Mouse (Mus musculus): ENCODE results near the gene Kcnd3. TPM values are rescaled to one million over a fixed set of nuclear protein-coding genes. Genes with fewer than 3 reads are reported as not detected.

The Kcnd3 gene
- 0.20 and 0.29 TPM in 2 replicates for polyA plus RNA-seq (2015; fragmentation: Nextera tagmentation; extraction: Ambion mirVana)

- 3% methylated on average over 62 of the region's 98 CpGs for WGBS
- Histone ChIP-seq H3K27ac (no peak within 1 kb of the TSS), H3K9ac (peak within 1 kb of the TSS; percentile 46), H3K27me3 (peaks cover 98% of the 10 kb centered on the region), H3K9me3 (no peaks in the 10 kb centered on the region), H3K4me1 (peaks cover 24% of the 10 kb centered on the region; the same call in 1 of the 2 replicates), H3K36me3 (no peaks in the 10 kb centered on the region), H3K4me3 (peak within 1 kb of the TSS; percentile 58), H3K4me2 (peak within 1 kb of the TSS; percentile 97)
- peak; percentile 56; the same call in 1 of the 2 replicates for ATAC-seq (ENCODE audit: borderline replicate concordance, extremely low read depth, low FRiP score, low TSS enrichment)
Measured at GRCm38 (mm10) chr3:105451627-105452555, at the start of gene Kcnd3. Kcnd3 (plus strand) TSS chr3:105452330.

- WGBS: 23% methylated on average over 5 of the region's 5 CpGs
- peak; percentile 21; the same call in 1 of the 2 replicates for ATAC-seq (ENCODE audit: borderline replicate concordance, extremely low read depth, low FRiP score, low TSS enrichment)
- Histone ChIP-seq H3K9ac (no peak overlapping the region), H3K9me3 (no peaks in the 10 kb centered on the region), H3K4me1 (peaks cover 9% of the 10 kb centered on the region), H3K4me3 (no peak overlapping the region), H3K4me2 (no peak overlapping the region), H3K36me3 (no peaks in the 10 kb centered on the region), H3K27ac (no peak overlapping the region), H3K27me3 (no peaks in the 10 kb centered on the region)
Measured at GRCm38 (mm10) chr3:105402676-105403075, 49.5 kb upstream of the Kcnd3 start.

GRCm38 (mm10) chr3:105403410-105404076 lies 48.6 kb upstream of the Kcnd3 start:
- 59% methylated on average over 5 of the region's 5 CpGs for WGBS
- Histone ChIP-seq H3K36me3 (no peaks in the 10 kb centered on the region), H3K27ac (no peak overlapping the region), H3K4me2 (no peak overlapping the region), H3K9ac (no peak overlapping the region), H3K4me3 (no peak overlapping the region), H3K9me3 (no peaks in the 10 kb centered on the region), H3K4me1 (peaks cover 9% of the 10 kb centered on the region; the same call in 1 of the 2 replicates), H3K27me3 (no peaks in the 10 kb centered on the region)
- ATAC-seq (ENCODE audit: borderline replicate concordance, extremely low read depth, low FRiP score, low TSS enrichment): no peak

GRCm38 (mm10) chr3:105404077-105404446 lies 48.1 kb upstream of the Kcnd3 start:
- H3K9me3 ChIP-seq: no peaks in the 10 kb centered on the region
- peak; percentile 23; the same call in 1 of the 2 replicates for ATAC-seq (ENCODE audit: borderline replicate concordance, extremely low read depth, low FRiP score, low TSS enrichment)
- no peak overlapping the region for H3K27ac ChIP-seq
- no peaks in the 10 kb centered on the region for H3K27me3 ChIP-seq
- H3K4me1 ChIP-seq: peaks cover 9% of the 10 kb centered on the region; the same call in 1 of the 2 replicates
- no peak overlapping the region for H3K4me2 ChIP-seq
- no peaks in the 10 kb centered on the region for H3K36me3 ChIP-seq
- WGBS: 20% methylated on average over 4 of the region's 4 CpGs
- no peak overlapping the region for H3K4me3 ChIP-seq
- H3K9ac ChIP-seq: no peak overlapping the region

DNA sequence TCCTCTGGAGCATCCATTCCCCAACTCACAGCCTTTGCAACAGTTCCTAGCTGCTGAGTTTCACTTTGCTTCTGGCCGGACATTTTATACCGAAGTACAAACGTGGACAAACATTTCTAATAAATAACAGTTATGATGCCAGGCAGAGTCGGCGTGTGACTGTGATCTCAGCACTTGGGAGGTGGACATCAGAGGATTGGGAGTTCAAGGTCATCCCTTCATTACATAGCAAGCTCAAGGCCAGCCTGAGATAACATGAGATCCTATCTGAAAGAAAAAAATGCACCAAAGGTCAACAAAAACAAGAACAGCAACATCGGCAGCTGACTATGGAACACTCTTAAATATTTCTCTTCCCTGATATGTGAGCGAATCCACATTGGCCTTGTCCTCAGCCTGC lies 46.6 kb upstream of the Kcnd3 start:
- H3K9ac ChIP-seq: no peak overlapping the region
- H3K4me1 ChIP-seq: peaks cover 9% of the 10 kb centered on the region; the same call in 1 of the 2 replicates
- no peak overlapping the region for H3K4me3 ChIP-seq
- 82% methylated on average over 7 of the region's 7 CpGs for WGBS
- H3K36me3 ChIP-seq: no peaks in the 10 kb centered on the region
- no peak overlapping the region for H3K27ac ChIP-seq
- no peak overlapping the region for H3K4me2 ChIP-seq
- no peaks in the 10 kb centered on the region for H3K27me3 ChIP-seq
- no peak for ATAC-seq (ENCODE audit: borderline replicate concordance, extremely low read depth, low FRiP score, low TSS enrichment)
- H3K9me3 ChIP-seq: no peaks in the 10 kb centered on the region

DNA sequence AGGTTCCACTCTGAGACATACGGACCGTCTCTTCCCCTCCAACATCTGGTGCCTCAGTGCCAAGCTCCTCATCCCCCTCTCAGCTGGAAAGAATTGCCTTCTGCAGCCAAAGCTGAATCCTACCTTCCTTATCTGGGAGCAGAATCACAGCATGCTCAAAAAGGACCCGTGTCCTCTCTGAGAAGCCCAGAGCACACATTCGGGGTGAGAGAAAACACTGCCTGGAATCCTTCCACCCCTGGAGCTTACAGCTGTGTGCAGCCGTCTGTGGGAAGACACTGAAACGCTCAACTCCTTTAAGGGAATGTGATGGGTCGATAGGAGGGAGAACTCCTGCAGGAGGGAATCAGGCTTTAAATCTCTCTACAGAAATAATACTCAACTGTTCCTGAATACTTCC lies 46.1 kb upstream of the Kcnd3 start:
- peak; percentile 37; the same call in 1 of the 2 replicates for ATAC-seq (ENCODE audit: borderline replicate concordance, extremely low read depth, low FRiP score, low TSS enrichment)
- H3K4me3 ChIP-seq: no peak overlapping the region
- no peaks in the 10 kb centered on the region for H3K36me3 ChIP-seq
- H3K9me3 ChIP-seq: no peaks in the 10 kb centered on the region
- WGBS: 41% methylated on average over 7 of the region's 7 CpGs
- H3K9ac ChIP-seq: no peak overlapping the region
- H3K4me1 ChIP-seq: peaks cover 9% of the 10 kb centered on the region; the same call in 1 of the 2 replicates
- no peak overlapping the region for H3K4me2 ChIP-seq
- no peak overlapping the region for H3K27ac ChIP-seq
- H3K27me3 ChIP-seq: no peaks in the 10 kb centered on the region

GRCm38 (mm10) chr3:105408211-105408610 lies 43.9 kb upstream of the Kcnd3 start:
- no peaks in the 10 kb centered on the region for H3K36me3 ChIP-seq
- no peaks in the 10 kb centered on the region for H3K9me3 ChIP-seq
- H3K4me2 ChIP-seq: no peak overlapping the region
- WGBS: 76% methylated on average over 3 of the region's 3 CpGs
- no peak for ATAC-seq (ENCODE audit: borderline replicate concordance, extremely low read depth, low FRiP score, low TSS enrichment)
- 0 out of 2 replicates have a peak, but pooled peaks cover 9% of the 10 kb centered on the region for H3K4me1 ChIP-seq
- H3K27me3 ChIP-seq: no peaks in the 10 kb centered on the region
- H3K9ac ChIP-seq: no peak overlapping the region
- H3K27ac ChIP-seq: no peak overlapping the region
- H3K4me3 ChIP-seq: no peak overlapping the region

GRCm38 (mm10) chr3:105410810-105411209 lies 41.3 kb upstream of the Kcnd3 start:
- ATAC-seq (ENCODE audit: borderline replicate concordance, extremely low read depth, low FRiP score, low TSS enrichment): no peak
- 0 out of 2 replicates have a peak, but pooled peaks cover 4% of the 10 kb centered on the region for H3K4me1 ChIP-seq
- H3K9me3 ChIP-seq: no peaks in the 10 kb centered on the region
- H3K27ac ChIP-seq: no peak overlapping the region
- H3K9ac ChIP-seq: no peak overlapping the region
- no peak overlapping the region for H3K4me2 ChIP-seq
- H3K4me3 ChIP-seq: no peak overlapping the region
- no peaks in the 10 kb centered on the region for H3K27me3 ChIP-seq
- H3K36me3 ChIP-seq: no peaks in the 10 kb centered on the region
- WGBS: 91% methylated on average over 5 of the region's 5 CpGs

- 79% methylated on average over 4 of the region's 4 CpGs for WGBS
- no peak overlapping the region for H3K4me2 ChIP-seq
- no peaks in the 10 kb centered on the region for H3K4me1 ChIP-seq
- no peak overlapping the region for H3K4me3 ChIP-seq
- no peak for ATAC-seq (ENCODE audit: borderline replicate concordance, extremely low read depth, low FRiP score, low TSS enrichment)
- no peak overlapping the region for H3K27ac ChIP-seq
- no peaks in the 10 kb centered on the region for H3K9me3 ChIP-seq
- no peaks in the 10 kb centered on the region for H3K36me3 ChIP-seq
- H3K9ac ChIP-seq: no peak overlapping the region
- H3K27me3 ChIP-seq: no peaks in the 10 kb centered on the region
Measured at GRCm38 (mm10) chr3:105411776-105412175, 40.4 kb upstream of the Kcnd3 start.

DNA sequence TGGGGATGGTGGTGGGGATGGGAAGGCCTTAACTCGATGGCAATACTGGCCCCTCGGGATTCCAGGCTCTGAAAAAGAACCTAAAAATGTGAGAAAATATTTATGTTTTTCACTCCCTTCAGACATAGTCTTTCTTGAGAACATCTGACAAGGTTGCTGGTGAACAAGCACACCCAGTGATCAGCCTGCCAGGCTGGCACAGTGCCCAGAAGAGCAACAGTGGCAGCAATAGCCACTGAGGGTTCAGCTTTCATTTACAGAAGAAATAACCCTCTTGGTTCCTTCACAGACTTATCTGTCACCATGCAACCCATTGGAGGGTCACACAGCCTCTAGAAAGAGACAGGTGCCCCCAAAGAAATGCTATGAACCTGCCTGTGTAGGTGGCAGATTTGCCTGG lies 39.9 kb upstream of the Kcnd3 start:
- Histone ChIP-seq H3K9me3 (no peaks in the 10 kb centered on the region), H3K9ac (no peak overlapping the region), H3K4me3 (no peak overlapping the region), H3K27me3 (no peaks in the 10 kb centered on the region), H3K36me3 (no peaks in the 10 kb centered on the region), H3K4me1 (no peaks in the 10 kb centered on the region), H3K4me2 (no peak overlapping the region), H3K27ac (no peak overlapping the region)
- ATAC-seq (ENCODE audit: borderline replicate concordance, extremely low read depth, low FRiP score, low TSS enrichment): no peak
- 72% methylated on average over 2 of the region's 2 CpGs for WGBS

GRCm38 (mm10) chr3:105412681-105413080 lies 39.4 kb upstream of the Kcnd3 start:
- no peak overlapping the region for H3K4me3 ChIP-seq
- no peaks in the 10 kb centered on the region for H3K9me3 ChIP-seq
- H3K36me3 ChIP-seq: no peaks in the 10 kb centered on the region
- H3K4me2 ChIP-seq: no peak overlapping the region
- H3K27ac ChIP-seq: no peak overlapping the region
- no peak for ATAC-seq (ENCODE audit: borderline replicate concordance, extremely low read depth, low FRiP score, low TSS enrichment)
- no peaks in the 10 kb centered on the region for H3K27me3 ChIP-seq
- H3K4me1 ChIP-seq: no peaks in the 10 kb centered on the region
- no peak overlapping the region for H3K9ac ChIP-seq

DNA sequence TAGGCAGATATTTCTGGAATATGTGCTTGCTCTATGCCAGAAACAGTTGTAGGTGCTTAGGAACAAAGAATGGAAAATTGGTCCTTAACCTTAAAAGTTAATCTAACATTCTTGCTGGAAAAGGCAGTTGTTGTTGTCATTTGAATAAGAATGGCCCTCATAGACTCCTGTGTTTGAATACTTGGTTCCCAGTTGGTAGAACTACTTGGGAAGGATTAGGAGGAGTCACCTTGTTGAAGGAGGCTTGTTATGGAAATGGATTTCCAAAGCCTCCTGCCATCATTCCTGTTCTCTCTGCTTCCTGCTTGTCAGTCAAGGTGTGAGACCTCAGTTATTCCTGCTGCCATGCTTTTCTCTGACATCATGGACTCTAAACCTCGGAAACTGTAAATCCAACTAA lies 33.7 kb upstream of the Kcnd3 start:
- no peaks in the 10 kb centered on the region for H3K36me3 ChIP-seq
- no peak overlapping the region for H3K9ac ChIP-seq
- 75% methylated on average over 1 of the region's 1 CpGs for WGBS
- no peak overlapping the region for H3K27ac ChIP-seq
- no peaks in the 10 kb centered on the region for H3K27me3 ChIP-seq
- H3K4me1 ChIP-seq: no peaks in the 10 kb centered on the region
- ATAC-seq (ENCODE audit: borderline replicate concordance, extremely low read depth, low FRiP score, low TSS enrichment): no peak
- no peak overlapping the region for H3K4me2 ChIP-seq
- H3K9me3 ChIP-seq: no peaks in the 10 kb centered on the region
- H3K4me3 ChIP-seq: no peak overlapping the region

Data from lung, embryonic 15.5 days (tissue).